Mouse (Mus musculus): Measurements from ENCODE around the gene Tbc1d23. TPM values are rescaled to one million over a fixed set of nuclear protein-coding genes. Genes with fewer than 3 reads are reported as not detected.

Tbc1d23 gene
- polyA plus RNA-seq (2015; fragmentation: Nextera tagmentation; extraction: Ambion mirVana) = 28.5 and 29.8 TPM in 2 replicates

GRCm38 (mm10) chr16:57231089-57231936, at the start of gene Tbc1d23:
Tbc1d23 (minus strand) TSS chr16:57231504.

GRCm38 (mm10) chr16:57166611-57167513, 64.4 kb downstream of the Tbc1d23 start, which contains the start of gene Nit2:
Nit2 (minus strand) TSS chr16:57167341.

GRCm38 (mm10) chr16:57120913-57121815, 110.1 kb downstream of the Tbc1d23 start, which contains the start of gene Tomm70a:
Tomm70a (plus strand) TSS chr16:57121703.

Other genes starting within 250 kb of the Tbc1d23 start
- gene Tmem45a2, start 160.1 kb downstream of the Tbc1d23 start, polyA plus RNA-seq (2015; fragmentation: Nextera tagmentation; extraction: Ambion mirVana) = 0.13 and 0.15 TPM in 2 replicates
- gene Tomm70a, start 109.8 kb downstream of the Tbc1d23 start, polyA plus RNA-seq (2015; fragmentation: Nextera tagmentation; extraction: Ambion mirVana) = 63.3 and 63.8 TPM in 2 replicates
- gene Nit2, start 64.2 kb downstream of the Tbc1d23 start, polyA plus RNA-seq (2015; fragmentation: Nextera tagmentation; extraction: Ambion mirVana) = 68.9 and 73.2 TPM in 2 replicates
- 0.12 and 0.22 TPM in 2 replicates for gene Tmem30c, start 61.4 kb upstream of the Tbc1d23 start, polyA plus RNA-seq (2015; fragmentation: Nextera tagmentation; extraction: Ambion mirVana)
- gene Filip1l, start 121.6 kb upstream of the Tbc1d23 start, polyA plus RNA-seq (2015; fragmentation: Nextera tagmentation; extraction: Ambion mirVana) = 2.7 and 3.2 TPM in 2 replicates

Data from neural tube, postnatal 0 days (tissue).